Mouse (Mus musculus) liver, embryonic 15.5 days (tissue): Measurements from ENCODE around the gene Trp53bp2. TPM values are rescaled to one million over a fixed set of nuclear protein-coding genes. Genes with fewer than 3 reads are reported as not detected.

Source experiments
- ATAC-seq: fragments of 200-750 bp; cut with Nextera tagmentation; 2 replicates; pipeline ENCODE4 v1.8.0; 2017; ENCODE audit warnings: moderate number of reproducible peaks, mild to moderate bottlenecking, moderate library complexity; ENCODE audit not compliant: insufficient read depth
- H3K27ac ChIP-seq: fragments of 300-500 bp; sonication (generic); replicated peaks from 2 replicates; pipeline ENCODE4 v1.5.1; 2015; ENCODE audit warnings: mild to moderate bottlenecking, inconsistent platforms
- H3K27me3 ChIP-seq: fragments of 300-500 bp; sonication (generic); 2 replicates; pipeline ENCODE4 v1.6.1; 2015; ENCODE audit warnings: mild to moderate bottlenecking, inconsistent platforms
- H3K36me3 ChIP-seq: fragments of 300-500 bp; sonication (generic); replicated peaks from 2 replicates; pipeline ENCODE4 v1.6.1; 2015; ENCODE audit warnings: moderate library complexity, mild to moderate bottlenecking, inconsistent platforms
- H3K4me1 ChIP-seq: fragments of 300-500 bp; sonication (generic); replicated peaks from 2 replicates; pipeline ENCODE4 v1.6.1; 2015; ENCODE audit warnings: inconsistent platforms
- H3K4me2 ChIP-seq: fragments of 300-500 bp; sonication (generic); 2 replicates; pipeline ENCODE4 v1.6.1; 2015; ENCODE audit warnings: moderate library complexity, mild to moderate bottlenecking, inconsistent platforms
- H3K4me3 ChIP-seq: fragments of 300-500 bp; sonication (generic); replicated peaks from 2 replicates; pipeline ENCODE4 v1.5.1; 2015; ENCODE audit warnings: mild to moderate bottlenecking, inconsistent platforms
- H3K9ac ChIP-seq: fragments of 300-500 bp; sonication (generic); 2 replicates; pipeline ENCODE4 v1.6.1; 2015; ENCODE audit warnings: moderate library complexity, mild to moderate bottlenecking, inconsistent platforms
- H3K9me3 ChIP-seq: fragments of 300-500 bp; sonication (generic); replicated peaks from 2 replicates; pipeline ENCODE4 v1.6.1; 2016; ENCODE audit warnings: inconsistent platforms
- WGBS: fragments of 180-500 bp; shearing (Covaris S2); methylation state at CpG from one replicate; pipeline ENCODE4 v1.1.7; 2015; ENCODE audit warnings: mixed read lengths; ENCODE audit not compliant: insufficient replicate concordance; 5-methylcytosine and 5-hydroxymethylcytosine counted together
- polyA plus RNA-seq: library from polyadenylated mRNA; unstranded; fragments of >200 nt; fragmentation: Nextera tagmentation; extraction: Ambion mirVana; gene quantifications from 2 replicates; pipeline ENCODE4 v1.2.1, GENCODE M21; 2015

Trp53bp2 gene
- polyA plus RNA-seq, 1 experiment from 2014 or later: 3.5 TPM

DNA sequence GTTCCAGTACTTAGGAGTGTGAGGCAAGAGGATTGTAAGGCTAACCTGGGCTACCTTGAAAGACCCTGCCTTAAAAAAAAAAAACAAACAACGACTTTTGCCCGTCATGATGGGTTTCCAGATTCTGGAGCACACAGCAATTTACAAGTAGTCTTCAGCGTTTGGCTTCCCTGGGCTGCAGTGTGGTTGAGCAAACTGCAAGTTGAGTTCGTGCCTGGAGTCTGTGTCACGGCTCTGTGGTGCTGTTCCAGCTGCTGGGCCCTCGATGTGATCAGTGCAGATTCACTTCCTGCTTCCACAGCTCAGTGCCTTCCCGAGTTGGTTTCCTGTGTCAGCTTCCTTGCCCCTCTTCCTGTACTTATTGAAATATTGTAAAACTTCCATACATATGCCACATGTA, 52.3 kb downstream of the Trp53bp2 start:
- Histone ChIP-seq H3K9me3 (no peaks in the 10 kb centered on the region), H3K27ac (peak overlapping the region; percentile 69), H3K4me1 (peaks cover 14% of the 10 kb centered on the region), H3K4me3 (no peak overlapping the region), H3K4me2 (no peak overlapping the region), H3K9ac (no peak overlapping the region), H3K27me3 (no peaks in the 10 kb centered on the region), H3K36me3 (no peaks in the 10 kb centered on the region; the same call in 1 of the 2 replicates)
- WGBS: 24% methylated on average over 7 of the region's 7 CpGs
- ATAC-seq: no peak; the same call in 1 of the 2 replicates

DNA sequence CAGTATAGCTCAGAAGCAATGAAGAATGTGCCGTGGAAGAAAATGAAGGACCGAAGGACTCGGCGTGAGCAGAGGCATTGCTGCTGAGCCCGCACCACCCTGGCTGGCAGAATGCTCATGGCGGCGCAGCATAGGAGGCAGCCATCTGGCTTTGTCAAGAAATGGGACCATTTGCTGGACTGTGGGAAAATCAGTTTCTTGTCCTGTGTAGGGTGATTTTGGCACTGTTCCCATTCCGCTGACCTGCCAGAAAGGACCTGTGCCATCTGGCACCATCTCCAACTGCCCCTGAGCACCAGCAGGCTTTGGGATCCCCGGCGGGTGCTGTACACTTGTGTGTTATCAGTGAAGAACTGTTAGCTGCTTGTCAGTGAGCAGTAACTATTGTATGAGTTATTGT, 52.8 kb downstream of the Trp53bp2 start:
- no peak for ATAC-seq
- H3K9ac ChIP-seq: no peak overlapping the region
- H3K27ac ChIP-seq: peak overlapping the region; percentile 69
- no peaks in the 10 kb centered on the region for H3K9me3 ChIP-seq
- peaks cover 2% of the 10 kb centered on the region; the same call in 1 of the 2 replicates for H3K36me3 ChIP-seq
- peaks cover 14% of the 10 kb centered on the region for H3K4me1 ChIP-seq
- H3K4me2 ChIP-seq: no peak overlapping the region
- no peaks in the 10 kb centered on the region for H3K27me3 ChIP-seq
- WGBS: 76% methylated on average over 10 of the region's 10 CpGs
- H3K4me3 ChIP-seq: no peak overlapping the region

DNA sequence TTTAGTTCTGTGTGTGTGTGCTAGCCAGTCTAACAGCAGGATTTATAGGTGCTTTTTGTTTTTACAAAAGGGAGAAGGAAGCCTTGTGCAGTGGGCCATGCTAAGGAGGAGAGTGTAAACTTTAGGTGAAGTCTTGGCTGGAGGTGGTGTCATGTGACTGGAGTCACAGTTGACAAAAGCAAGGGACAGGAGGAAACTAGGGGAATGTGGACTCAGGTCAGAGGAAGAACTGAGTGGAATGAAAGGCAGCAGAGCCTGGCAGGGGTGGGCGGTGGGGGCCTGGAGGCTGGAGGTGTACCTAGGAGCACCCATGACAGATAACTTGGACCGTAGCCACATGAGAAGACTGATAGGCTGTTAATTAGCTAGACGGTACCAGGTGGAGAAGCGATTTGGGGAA, 56.3 kb downstream of the Trp53bp2 start:
- H3K9me3 ChIP-seq: no peaks in the 10 kb centered on the region
- no peak overlapping the region for H3K27ac ChIP-seq
- ATAC-seq: no peak
- no peaks in the 10 kb centered on the region for H3K27me3 ChIP-seq
- 61% methylated on average over 4 of the region's 4 CpGs for WGBS
- no peak overlapping the region for H3K9ac ChIP-seq
- peaks cover 6% of the 10 kb centered on the region; the same call in 1 of the 2 replicates for H3K36me3 ChIP-seq
- no peak overlapping the region for H3K4me2 ChIP-seq
- peaks cover 12% of the 10 kb centered on the region for H3K4me1 ChIP-seq
- H3K4me3 ChIP-seq: no peak overlapping the region

DNA sequence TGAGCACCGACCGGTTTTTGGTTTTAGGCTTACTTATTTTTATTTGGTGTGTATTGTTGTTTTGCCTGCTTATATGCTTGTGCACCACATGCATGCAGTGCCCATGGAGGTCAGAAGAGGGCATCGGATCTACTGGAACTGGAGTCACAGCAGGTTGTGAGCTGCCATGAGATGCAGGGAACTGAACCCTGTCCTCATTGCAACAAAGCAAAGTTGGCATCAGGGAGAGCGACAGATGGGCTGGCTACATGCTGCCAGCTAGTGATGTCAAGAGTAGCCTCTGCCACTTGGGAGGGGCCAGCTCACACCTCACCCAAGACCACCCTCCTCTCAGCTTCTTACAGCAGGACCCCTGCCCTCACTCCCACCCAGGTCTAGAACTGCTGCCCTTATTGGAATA, 57.0 kb downstream of the Trp53bp2 start:
- WGBS: 72% methylated on average over 4 of the region's 4 CpGs
- no peak for ATAC-seq
- peaks cover 6% of the 10 kb centered on the region; the same call in 1 of the 2 replicates for H3K36me3 ChIP-seq

DNA sequence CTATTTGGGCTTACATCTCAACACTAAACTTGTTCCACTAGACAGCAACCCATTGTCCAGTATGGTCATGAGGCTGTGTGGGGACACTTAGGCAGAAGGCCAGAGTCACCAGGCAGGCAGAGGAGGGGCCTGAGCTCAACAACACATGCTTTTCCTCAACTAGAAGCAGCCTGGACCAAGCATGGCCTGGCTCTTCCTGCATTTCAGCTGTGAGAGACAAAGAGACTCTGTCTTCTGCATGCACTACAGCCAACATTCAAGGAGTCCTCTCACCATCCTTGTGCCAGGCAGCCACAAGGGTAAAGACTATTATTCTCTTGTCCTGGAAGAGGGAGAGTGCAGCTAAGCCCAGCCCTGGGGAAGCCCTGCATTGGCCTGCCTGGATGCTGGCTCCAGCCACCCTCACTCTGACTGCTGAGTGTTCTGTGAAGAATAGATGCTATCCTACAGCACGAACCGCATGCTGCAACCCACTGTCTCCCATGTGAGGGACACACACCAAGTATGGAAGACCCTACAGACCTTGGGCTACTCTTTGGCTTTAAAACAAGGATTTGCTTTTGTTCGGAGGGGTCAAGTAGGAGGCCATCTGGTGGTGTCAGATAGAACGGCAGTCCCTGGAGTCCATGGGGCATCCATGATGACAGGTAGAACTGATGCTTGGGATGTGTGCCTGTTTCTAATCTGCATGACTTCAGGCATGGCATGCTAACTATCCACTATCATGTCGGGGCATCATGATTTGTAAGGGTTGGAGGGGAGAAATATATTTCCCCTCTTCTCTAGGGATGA, 66.2 kb downstream of the Trp53bp2 start:
- no peak overlapping the region for H3K27ac ChIP-seq
- no peak overlapping the region for H3K4me2 ChIP-seq
- H3K36me3 ChIP-seq: peaks cover 22% of the 10 kb centered on the region; the same call in 1 of the 2 replicates
- 67% methylated on average over 5 of the region's 5 CpGs for WGBS
- no peak overlapping the region for H3K4me3 ChIP-seq
- ATAC-seq: no peak
- no peaks in the 10 kb centered on the region for H3K4me1 ChIP-seq
- no peak overlapping the region for H3K9ac ChIP-seq
- no peaks in the 10 kb centered on the region for H3K27me3 ChIP-seq
- no peaks in the 10 kb centered on the region for H3K9me3 ChIP-seq

More for the DNA sequence above, 57.0 kb downstream of the Trp53bp2 start:
- Histone ChIP-seq H3K27ac (no peak overlapping the region), H3K4me3 (no peak overlapping the region), H3K9ac (no peak overlapping the region), H3K4me2 (no peak overlapping the region), H3K4me1 (peaks cover 10% of the 10 kb centered on the region), H3K27me3 (no peaks in the 10 kb centered on the region), H3K9me3 (no peaks in the 10 kb centered on the region)

DNA sequence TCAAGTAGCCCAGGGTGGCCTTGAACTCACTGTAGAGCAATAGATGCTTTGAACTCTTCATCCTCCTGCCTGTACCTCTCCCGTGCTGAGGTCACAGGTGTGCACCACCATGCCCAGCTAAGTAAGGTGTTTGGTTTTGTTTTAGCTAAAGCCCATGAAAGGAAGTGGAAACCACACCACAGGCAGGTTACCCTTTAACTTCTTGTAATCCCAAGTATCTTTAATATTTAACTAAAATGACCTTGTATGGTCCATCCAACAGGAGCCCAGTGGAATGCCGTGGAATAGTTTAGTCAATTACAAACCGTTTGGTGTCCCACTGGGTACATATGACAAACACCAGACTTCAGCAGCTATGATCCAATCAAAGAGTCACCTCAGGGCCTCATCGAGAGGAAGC, 70.0 kb downstream of the Trp53bp2 start:
- WGBS: 55% methylated on average over 4 of the region's 4 CpGs
- Histone ChIP-seq H3K4me1 (no peaks in the 10 kb centered on the region), H3K9me3 (no peaks in the 10 kb centered on the region), H3K27me3 (no peaks in the 10 kb centered on the region), H3K9ac (no peak overlapping the region), H3K36me3 (peaks cover 12% of the 10 kb centered on the region; the same call in 1 of the 2 replicates), H3K4me2 (no peak overlapping the region), H3K27ac (peak overlapping the region; percentile 57), H3K4me3 (no peak overlapping the region)
- peak; percentile 67 for ATAC-seq

DNA sequence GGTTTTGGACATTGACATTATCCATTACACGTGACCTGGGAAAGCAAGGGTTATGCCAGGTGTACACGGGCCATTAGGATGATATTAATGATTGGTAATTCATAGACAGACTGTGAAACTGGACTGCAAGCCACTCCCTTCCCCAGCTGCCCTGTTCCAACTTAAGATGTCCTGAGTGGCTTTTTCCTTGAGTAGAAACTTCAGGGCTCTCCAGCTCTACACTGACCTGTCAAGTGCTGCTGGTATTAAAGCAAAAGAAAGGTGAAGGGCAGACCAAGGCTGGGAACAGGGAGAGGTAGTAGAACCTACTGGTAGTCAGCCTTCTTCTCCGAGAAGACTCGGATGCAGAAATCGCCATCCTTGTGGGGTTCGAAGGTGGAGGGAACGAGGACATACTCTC, 72.2 kb downstream of the Trp53bp2 start:
- H3K9ac ChIP-seq: no peak overlapping the region
- H3K4me2 ChIP-seq: no peak overlapping the region
- H3K4me1 ChIP-seq: no peaks in the 10 kb centered on the region
- no peaks in the 10 kb centered on the region for H3K9me3 ChIP-seq
- peaks cover 8% of the 10 kb centered on the region; the same call in 1 of the 2 replicates for H3K36me3 ChIP-seq
- H3K4me3 ChIP-seq: no peak overlapping the region
- WGBS: 70% methylated on average over 7 of the region's 7 CpGs
- no peak for ATAC-seq
- H3K27ac ChIP-seq: no peak overlapping the region
- no peaks in the 10 kb centered on the region for H3K27me3 ChIP-seq

DNA sequence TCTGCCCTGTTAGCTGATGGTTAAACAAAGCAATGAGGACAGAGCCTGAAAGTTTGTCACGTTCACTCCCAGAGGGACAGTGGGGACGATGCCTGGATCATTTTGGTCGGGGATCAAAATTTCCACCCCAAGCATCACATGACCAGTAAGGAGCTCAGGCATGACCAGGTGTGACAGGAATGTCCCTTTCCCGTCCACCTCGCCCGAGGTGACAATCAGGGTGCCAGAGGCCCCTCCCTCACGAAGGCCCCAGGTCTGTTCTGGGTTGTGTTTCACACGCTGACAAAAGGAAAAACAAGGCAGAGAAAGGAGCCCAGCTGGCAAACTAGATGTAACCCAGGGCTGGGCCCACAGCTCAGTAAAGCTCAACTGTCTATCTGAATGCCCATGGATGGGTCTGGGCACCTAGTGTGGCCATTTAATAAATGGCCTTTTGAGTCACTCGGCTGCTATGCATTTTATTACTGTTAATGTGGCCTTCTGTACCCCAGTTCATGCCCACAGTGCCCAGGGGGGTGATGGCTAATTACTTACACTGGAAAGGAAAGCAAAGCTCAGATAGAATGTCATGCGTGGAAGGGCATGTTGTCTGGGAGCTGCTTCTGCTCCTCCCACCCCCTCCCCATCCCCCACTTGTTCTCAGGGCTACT, 72.8 kb downstream of the Trp53bp2 start:
- WGBS: 60% methylated on average over 10 of the region's 10 CpGs
- H3K9ac ChIP-seq: no peak overlapping the region
- H3K9me3 ChIP-seq: no peaks in the 10 kb centered on the region
- H3K27ac ChIP-seq: no peak overlapping the region
- H3K36me3 ChIP-seq: peaks cover 8% of the 10 kb centered on the region; the same call in 1 of the 2 replicates
- H3K4me3 ChIP-seq: no peak overlapping the region
- no peaks in the 10 kb centered on the region for H3K4me1 ChIP-seq
- no peak overlapping the region for H3K4me2 ChIP-seq
- no peaks in the 10 kb centered on the region for H3K27me3 ChIP-seq
- ATAC-seq: no peak

DNA sequence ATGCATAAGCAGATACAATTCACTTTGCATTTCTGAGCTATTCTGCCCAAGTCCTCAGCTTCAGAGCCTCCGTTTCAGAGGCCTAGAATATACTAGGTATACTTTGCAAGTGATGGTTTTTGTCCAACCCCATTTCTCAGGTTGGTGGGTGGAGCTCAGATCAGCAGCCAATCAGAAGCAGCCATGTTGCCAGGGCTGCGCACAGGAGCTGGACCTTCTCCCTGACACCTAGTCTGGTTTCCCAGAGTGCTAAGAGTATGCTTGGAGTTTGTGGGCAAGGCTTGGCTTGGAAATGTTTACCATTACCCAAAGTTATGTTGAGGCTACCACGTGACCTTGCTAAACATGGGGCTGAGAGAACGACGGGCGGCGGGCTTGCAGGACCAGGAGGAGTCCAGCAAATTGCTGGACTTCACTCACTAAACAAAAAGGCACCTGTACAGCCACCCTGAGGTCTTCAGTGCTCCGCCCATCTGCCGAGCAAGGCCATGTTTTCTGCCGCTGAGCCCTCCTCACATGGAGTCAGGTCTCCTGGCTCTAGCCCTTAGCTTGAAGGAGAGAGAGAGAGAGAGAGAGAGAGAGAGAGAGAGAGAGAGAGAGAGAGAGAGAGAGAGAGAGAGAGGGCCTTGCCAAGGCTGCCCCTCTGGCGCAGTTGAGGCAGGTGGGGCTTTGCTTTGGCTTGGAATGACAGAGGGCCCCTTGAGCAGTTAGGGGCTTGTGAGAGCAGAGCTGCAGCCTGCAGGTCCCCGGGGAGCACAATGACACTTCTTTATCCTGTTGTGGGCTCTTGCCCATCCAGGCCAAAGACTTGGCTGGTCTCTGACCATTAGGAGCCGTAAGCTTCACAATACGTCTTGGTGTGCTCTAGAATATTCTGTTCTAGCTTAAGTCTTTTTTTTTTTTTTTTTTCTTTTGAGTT, 74.3 kb downstream of the Trp53bp2 start:
- no peak for ATAC-seq
- Histone ChIP-seq H3K27me3 (no peaks in the 10 kb centered on the region), H3K36me3 (peaks cover 3% of the 10 kb centered on the region; the same call in 1 of the 2 replicates)

DNA sequence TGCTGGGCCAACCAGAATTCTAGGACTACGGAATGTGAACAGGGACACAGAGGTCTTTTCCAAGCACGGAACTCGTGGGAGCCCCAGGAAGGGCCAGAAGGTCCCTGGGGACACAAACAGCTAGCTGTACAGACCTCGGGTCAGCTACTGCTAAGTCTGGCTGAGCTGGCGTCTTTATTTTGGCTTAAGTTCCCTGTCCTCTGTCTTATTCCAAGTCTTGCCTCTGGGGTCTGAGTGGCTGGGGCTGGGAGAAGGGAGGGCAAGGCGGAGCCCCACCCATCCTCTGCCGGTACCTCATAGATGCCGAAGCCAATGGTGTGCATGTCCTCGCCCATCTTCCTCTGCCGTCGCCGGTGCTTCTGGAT, 74.9 kb downstream of the Trp53bp2 start:
- Histone ChIP-seq H3K4me1 (no peaks in the 10 kb centered on the region), H3K9me3 (no peaks in the 10 kb centered on the region), H3K36me3 (peaks cover 8% of the 10 kb centered on the region; the same call in 1 of the 2 replicates), H3K9ac (no peak overlapping the region), H3K27ac (no peak overlapping the region), H3K27me3 (no peaks in the 10 kb centered on the region), H3K4me2 (no peak overlapping the region), H3K4me3 (no peak overlapping the region)
- WGBS: 71% methylated on average over 12 of the region's 12 CpGs
- no peak for ATAC-seq

More for the DNA sequence above, 74.3 kb downstream of the Trp53bp2 start:
- Histone ChIP-seq H3K9me3 (no peaks in the 10 kb centered on the region), H3K4me2 (no peak overlapping the region), H3K4me1 (no peaks in the 10 kb centered on the region), H3K4me3 (no peak overlapping the region), H3K27ac (no peak overlapping the region), H3K9ac (no peak overlapping the region)
- WGBS: 78% methylated on average over 14 of the region's 14 CpGs

DNA sequence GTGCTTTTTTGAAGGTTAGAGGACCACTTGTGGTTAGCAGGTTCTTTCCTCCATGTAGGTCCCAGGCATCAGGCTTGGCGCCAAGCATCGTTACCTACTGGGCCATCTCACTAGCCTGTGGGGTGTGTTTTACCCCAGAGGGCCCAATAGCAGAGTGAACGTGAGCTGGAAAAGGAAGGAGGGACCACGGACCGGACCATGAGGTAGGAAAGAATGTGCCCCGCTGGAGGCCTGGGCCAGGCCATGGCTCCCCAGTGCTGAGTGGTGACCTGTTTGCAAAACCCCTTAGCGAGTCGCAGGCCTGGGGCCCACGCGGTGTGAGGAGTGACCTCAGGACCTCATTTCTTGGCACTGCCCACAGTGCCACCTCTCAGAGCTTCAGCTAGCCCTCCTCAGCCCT, 79.5 kb downstream of the Trp53bp2 start:
- Histone ChIP-seq H3K27ac (no peak overlapping the region), H3K4me2 (no peak overlapping the region), H3K4me1 (peaks cover 11% of the 10 kb centered on the region), H3K9me3 (no peaks in the 10 kb centered on the region), H3K27me3 (no peaks in the 10 kb centered on the region), H3K4me3 (no peak overlapping the region), H3K36me3 (peaks cover 10% of the 10 kb centered on the region), H3K9ac (no peak overlapping the region)
- no peak for ATAC-seq
- WGBS: 75% methylated on average over 10 of the region's 10 CpGs
